In the genomic region with DNA sequence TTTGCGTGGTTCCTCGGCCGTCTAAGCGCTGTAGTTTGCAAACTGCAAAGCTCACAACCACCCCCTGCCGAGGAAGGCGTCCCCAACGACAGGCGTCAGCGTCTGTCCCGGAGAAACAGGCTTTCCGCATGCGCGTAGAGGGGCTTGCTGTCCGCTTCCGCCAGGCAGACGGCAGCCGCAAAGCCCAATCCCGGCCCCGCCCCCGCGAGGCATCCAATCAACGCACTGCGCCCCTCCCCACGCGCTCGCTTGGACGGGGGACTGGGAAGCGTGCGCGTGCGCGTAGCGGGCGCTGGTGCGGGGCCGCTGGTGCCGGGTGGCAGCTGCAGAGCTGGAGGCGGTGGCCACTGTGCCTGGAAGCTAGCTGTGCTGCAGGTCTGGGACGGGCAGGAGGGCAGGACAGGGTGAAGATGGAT, we compare ENCODE assay signal across 8 mouse cellular contexts. TPM values are rescaled to one million over a fixed set of nuclear protein-coding genes. Genes with fewer than 3 reads are reported as not detected.
DNase-seq lines count a peak whose midpoint lies in the region; ATAC-seq and TF ChIP-seq lines count a peak whose summit lies in the region.

TSS of gene Tmem104 (plus strand) at position 264 of the 416 bp plus-strand sequence.

- TF ChIP-seq POLR2A in MEL (IDR thresholded peaks at IDR 0.05; ENCODE audit: control insufficient read depth in 1 of 2, insufficient read depth in 1 of 2, low read depth in 1 of 2, low read length in 2 of 2, poor library complexity in 1 of 2): peak; percentile 80 to 89
- peak; percentile 95 for TF ChIP-seq POLR2A in cerebellum, adult 2 months (IDR thresholded peaks at IDR 0.05; ENCODE audit: borderline replicate concordance, insufficient read depth, low read length)

- peaks cover 31% of the 10 kb centered on the region for H3K79me2 ChIP-seq in MEL (ENCODE audit: control insufficient read depth, insufficient read depth, low read length, poor library complexity)

- DNase-seq in MEL (ENCODE audit: low read depth, low spot score): peak; percentile 100
- peak; percentile 99 for DNase-seq in cerebellum, adult 2 months
- DNase-seq in forebrain, postnatal 0 days: peak; percentile 99
- DNase-seq in heart, postnatal 4 days: peak; percentile 100
- DNase-seq in layer of hippocampus, adult 9-10 months (ENCODE audit: low spot score): peak; percentile 95
- DNase-seq in ovary, postnatal 10 days (ENCODE audit: low spot score): peak; percentile 98
- DNase-seq in thymus, postnatal 10 days (ENCODE audit: low spot score in 2 of 2): peak; percentile 100

- H3K4me2 ChIP-seq in forebrain, postnatal 0 days (ENCODE audit: low read depth): peak within 1 kb of the TSS; percentile 62
- peak within 1 kb of the TSS; percentile 88 for H3K4me2 ChIP-seq in lung, embryonic 16.5 days (ENCODE audit: low read depth, low read length)

- peaks cover 6 to 46% of the 10 kb centered on the region in 2 experiments for H3K36me3 ChIP-seq in MEL (ENCODE audit: control insufficient read depth in 1 of 2, insufficient read depth in 2 of 2, low read length in 2 of 2)
- peaks cover 7% of the 10 kb centered on the region for H3K36me3 ChIP-seq in forebrain, postnatal 0 days (ENCODE audit: insufficient read depth)
- H3K36me3 ChIP-seq in lung, embryonic 16.5 days (ENCODE audit: control insufficient read depth, insufficient read depth, low read length): no peaks in the 10 kb centered on the region

- peak; percentile 99 for ATAC-seq in forebrain, postnatal 0 days
- ATAC-seq in lung, embryonic 16.5 days (ENCODE audit: low read depth): peak; percentile 96

- under 1% methylated on average over 39 of the region's 39 CpGs for WGBS in cerebellum, adult 2 months
- under 1% methylated on average over 39 of the region's 39 CpGs for WGBS in forebrain, postnatal 0 days
- 0% methylated on average over 39 of the region's 39 CpGs for WGBS in lung, embryonic 16.5 days

- no peaks in the 10 kb centered on the region for H3K27me3 ChIP-seq in MEL (ENCODE audit: control insufficient read depth in 1 of 2, insufficient read depth in 2 of 2, low read length in 2 of 2)
- no peaks in the 10 kb centered on the region for H3K27me3 ChIP-seq in cerebellum, adult 2 months (ENCODE audit: control insufficient read depth, insufficient read depth, low read length)
- H3K27me3 ChIP-seq in forebrain, postnatal 0 days (ENCODE audit: insufficient read depth, low read length): no peaks in the 10 kb centered on the region
- no peaks in the 10 kb centered on the region for H3K27me3 ChIP-seq in lung, embryonic 16.5 days (ENCODE audit: control insufficient read depth, insufficient read depth, low read depth, low read length)

- H3K27ac ChIP-seq in MEL (ENCODE audit: control insufficient read depth, low read depth, low read length): peak within 1 kb of the TSS; percentile 84
- H3K27ac ChIP-seq in cerebellum, adult 2 months (ENCODE audit: insufficient read depth, low read length): peak within 1 kb of the TSS; percentile 31
- peak within 1 kb of the TSS; percentile 63 for H3K27ac ChIP-seq in forebrain, postnatal 0 days (ENCODE audit: low read depth, low read length)
- peak within 1 kb of the TSS; percentile 84 for H3K27ac ChIP-seq in lung, embryonic 16.5 days (ENCODE audit: low read length)

- peak within 1 kb of the TSS; percentile 87 for H3K9ac ChIP-seq in MEL (ENCODE audit: control insufficient read depth, low read depth, low read length, poor library complexity, severe bottlenecking)
- H3K9ac ChIP-seq in forebrain, postnatal 0 days: peak within 1 kb of the TSS; percentile 68
- H3K9ac ChIP-seq in lung, embryonic 16.5 days (ENCODE audit: low read length): peak within 1 kb of the TSS; percentile 81

- peaks cover 18 to 38% of the 10 kb centered on the region in 2 experiments for H3K4me1 ChIP-seq in MEL (ENCODE audit: control insufficient read depth in 1 of 2, insufficient read depth in 2 of 2, low read length in 2 of 2)
- H3K4me1 ChIP-seq in cerebellum, adult 2 months (ENCODE audit: control insufficient read depth, insufficient read depth, low read length): peaks cover 7% of the 10 kb centered on the region
- H3K4me1 ChIP-seq in forebrain, postnatal 0 days (ENCODE audit: insufficient read depth): no peaks in the 10 kb centered on the region
- H3K4me1 ChIP-seq in lung, embryonic 16.5 days (replicated peaks; ENCODE audit: control insufficient read depth, insufficient read depth, low read length): peaks cover 10% of the 10 kb centered on the region

- no peaks in the 10 kb centered on the region for H3K9me3 ChIP-seq in MEL (replicated peaks; ENCODE audit: insufficient read depth, low read length)
- H3K9me3 ChIP-seq in forebrain, postnatal 0 days (ENCODE audit: low read length): no peaks in the 10 kb centered on the region
- no peaks in the 10 kb centered on the region for H3K9me3 ChIP-seq in lung, embryonic 16.5 days (ENCODE audit: control insufficient read depth, low read length)

- TF ChIP-seq RAD21 in MEL (IDR thresholded peaks at IDR 0.05; ENCODE audit: low read depth, low read length): no peak

- H3K4me3 ChIP-seq in MEL (ENCODE audit: control insufficient read depth in 1 of 2, insufficient read depth in 1 of 2, low read depth in 2 of 2, low read length in 2 of 2): peak within 1 kb of the TSS; percentile 93 to 97
- peak within 1 kb of the TSS; percentile 73 for H3K4me3 ChIP-seq in cerebellum, adult 2 months (replicated peaks; ENCODE audit: insufficient read depth, low read depth, low read length)
- H3K4me3 ChIP-seq in forebrain, postnatal 0 days (ENCODE audit: low read depth, low read length): peak within 1 kb of the TSS; percentile 62
- peak within 1 kb of the TSS; percentile 78 for H3K4me3 ChIP-seq in lung, embryonic 16.5 days (ENCODE audit: low read length)

- peak in 1 of 2 experiments; percentile 30; a peak in 1 of 4 replicates for TF ChIP-seq EP300 in MEL (IDR thresholded peaks at IDR 0.05; ENCODE audit: low read depth in 1 of 2, low read length in 2 of 2)

- no peak for TF ChIP-seq CTCF in MEL (IDR thresholded peaks at IDR 0.05 in 2 of 3, conservative IDR thresholded peaks at IDR 0.05 in 1 of 3; ENCODE audit: control insufficient read depth in 1 of 3, insufficient read depth in 1 of 3, low read depth in 2 of 3, low read length in 3 of 3, poor library complexity in 1 of 3, severe bottlenecking in 1 of 3)
- TF ChIP-seq CTCF in cerebellum, adult 2 months (IDR thresholded peaks at IDR 0.05; ENCODE audit: borderline replicate concordance, insufficient read depth, low read depth, low read length): no peak
- peak; percentile 52 for TF ChIP-seq CTCF in forebrain, postnatal 0 days (IDR thresholded peaks at IDR 0.05; ENCODE audit: low read depth)

TF ChIP-seq in MEL, 35 proteins besides CTCF, POLR2A, EP300 and RAD21 (continues in another document):
- peak; percentile 70 for TF ChIP-seq USF1 (IDR thresholded peaks at IDR 0.05; ENCODE audit: low read depth, low read length)
- 0 out of 2 replicates have a peak, but pooled peaks have one; percentile 72 for TF ChIP-seq UBTF (IDR thresholded peaks at IDR 0.05; ENCODE audit: borderline replicate concordance, insufficient read depth, low read depth, low read length)
- TF ChIP-seq MAX (IDR thresholded peaks at IDR 0.05; ENCODE audit: low read length): peak; percentile 82
- TF ChIP-seq CHD2 (IDR thresholded peaks at IDR 0.05; ENCODE audit: low read length): peak; percentile 41; the same call in 1 of the 2 replicates
- peak; percentile 100 for TF ChIP-seq ELF1 (IDR thresholded peaks at IDR 0.05; ENCODE audit: low read depth, low read length)
- no peak for TF ChIP-seq SMC3 (IDR thresholded peaks at IDR 0.05; ENCODE audit: low read depth, low read length)
- no peak for TF ChIP-seq JUND (IDR thresholded peaks at IDR 0.05; ENCODE audit: low read depth, low read length)
- TF ChIP-seq NRF1 (IDR thresholded peaks at IDR 0.05; ENCODE audit: insufficient read depth, low read depth, low read length, poor library complexity, severe bottlenecking): peak; percentile 98
- 0 out of 2 replicates have a peak, but pooled peaks have one; percentile 14 for TF ChIP-seq ZC3H11A (IDR thresholded peaks at IDR 0.05; ENCODE audit: low read depth, low read length)
- TF ChIP-seq ETS1 (IDR thresholded peaks at IDR 0.05; ENCODE audit: low read depth, low read length): peak; percentile 54; the same call in 1 of the 2 replicates
- TF ChIP-seq POLR2AphosphoS2 (IDR thresholded peaks at IDR 0.05; ENCODE audit: low read length): peak; percentile 88
- no peak; the same call in 1 of the 2 replicates for TF ChIP-seq RCOR1 (IDR thresholded peaks at IDR 0.05; ENCODE audit: low read depth, low read length)
- peak; percentile 97 for TF ChIP-seq MAZ (IDR thresholded peaks at IDR 0.05; ENCODE audit: low read depth, low read length)
- TF ChIP-seq CHD1 (IDR thresholded peaks at IDR 0.05; ENCODE audit: low read depth, low read length): peak; percentile 87; the same call in 1 of the 2 replicates
- TF ChIP-seq GATA1 (IDR thresholded peaks at IDR 0.05; ENCODE audit: low read depth, low read length): no peak
- peak; percentile 97 for TF ChIP-seq MXI1 (IDR thresholded peaks at IDR 0.05; ENCODE audit: low read depth, low read length)
- peak; percentile 34; the same call in 1 of the 2 replicates for TF ChIP-seq MYB (IDR thresholded peaks at IDR 0.05; ENCODE audit: low read depth, low read length)
- TF ChIP-seq MYC (IDR thresholded peaks at IDR 0.05; ENCODE audit: low read depth, low read length): peak; percentile 48; the same call in 1 of the 2 replicates
- TF ChIP-seq POLR2AphosphoS5 (IDR thresholded peaks at IDR 0.05; ENCODE audit: borderline replicate concordance, low read depth, low read length): no peak
- TF ChIP-seq E2F4 (IDR thresholded peaks at IDR 0.05; ENCODE audit: borderline replicate concordance, low read depth, low read length): no peak
- TF ChIP-seq TCF12 (IDR thresholded peaks at IDR 0.05; ENCODE audit: low read depth, low read length): peak; percentile 69
- peak; percentile 77; the same call in 1 of the 2 replicates for TF ChIP-seq MEF2A (IDR thresholded peaks at IDR 0.05; ENCODE audit: extremely low read depth, insufficient replicate concordance, low read depth, low read length, poor library complexity, severe bottlenecking)
- TF ChIP-seq ZNF384 (IDR thresholded peaks at IDR 0.05; ENCODE audit: low read depth, low read length): peak; percentile 21; the same call in 1 of the 2 replicates

RNA-seq across cellular contexts. Expression of gene Tmem104, which starts in this region (rescaled TPM):
- total RNA-seq in MEL (2012; rRNA removed): 23.4 and 24.8 TPM in 2 replicates
- 10 to 100 TPM in 1 of 2 experiments, not detected in 1; 21.9 TPM for polyA plus RNA-seq in MEL (2012; ENCODE audit: insufficient read depth in 1 of 2, insufficient read length in 2 of 2, low read depth in 1 of 2, low replicate concordance in 2 of 2, missing spikeins in 1 of 2)
- 12.5 and 13.3 TPM in 2 replicates for polyA plus RNA-seq in cerebellum, adult 2 months (2012; rRNA removed)
- total RNA-seq in forebrain, postnatal 0 days (2014; rRNA removed): 5.4 and 7.6 TPM in 2 replicates
- polyA plus RNA-seq in forebrain, postnatal 0 days (2015; fragmentation: Nextera tagmentation; extraction: Ambion mirVana): 8.8 and 9.9 TPM in 2 replicates
- 1 to 10 TPM; 5.2 to 9.3 TPM for total RNA-seq in heart, postnatal 4 days (2021)
- 8.6 and 9.1 TPM in 2 replicates for polyA plus RNA-seq in lung, embryonic 16.5 days (2015; fragmentation: Nextera tagmentation; extraction: Ambion mirVana)

Comparison
In these comparisons a context has a peak if more than half of its experiments do, and no peak if none do; other contexts are left out.
1. Peak in every context shown above with its lines: DNase-seq, ATAC-seq, H3K4me3 ChIP-seq and H3K27ac ChIP-seq.
2. H3K27ac ChIP-seq: peak in every context shown above with its lines; median percentile 84 in MEL; 84 in lung, embryonic 16.5 days; 63 in forebrain, postnatal 0 days; 31 in cerebellum, adult 2 months.